Mouse (Mus musculus) adrenal gland, adult 18-20 months (tissue): Measurements from ENCODE around the gene Dapk1. TPM values are rescaled to one million over a fixed set of nuclear protein-coding genes. Genes with fewer than 3 reads are reported as not detected.

ENCODE experiments used
- DNase-seq, 2 experiments: peaks; one replicate each; pipeline ENCODE4 v3.0.0; 2021 to 2022; ENCODE audit warnings: low spot score in 2 of 2
- total RNA-seq, 2 experiments: library from RNA; stranded (reverse); gene quantifications; 1 replicate in 1 of 2; 2 replicates in 1 of 2; pipeline ENCODE4 v1.2.3; 2021

The Dapk1 gene
- total RNA-seq, 2 experiments from 2014 or later, result 16.3 to 22.5 TPM

DNA sequence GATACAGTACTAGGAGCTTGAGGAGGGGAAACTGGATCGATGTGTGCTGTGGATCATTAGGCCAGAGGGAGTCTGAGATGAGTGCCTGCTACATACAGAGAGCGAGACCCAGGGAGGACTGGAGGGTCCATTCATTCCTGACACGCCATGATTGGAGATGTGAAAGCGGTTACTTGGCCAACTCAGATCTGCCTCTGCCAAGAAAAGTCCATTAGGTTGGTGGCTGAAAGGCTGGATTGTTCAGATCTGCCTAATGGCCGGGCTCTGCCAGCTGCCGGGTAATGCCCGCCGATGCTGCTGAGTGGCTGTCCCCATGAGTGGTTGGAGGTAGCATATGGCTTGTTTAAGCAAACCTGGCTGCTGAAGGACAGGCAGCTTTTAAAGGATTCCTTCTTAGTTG lies 12.4 kb downstream of the Dapk1 start:
- DNase-seq, result no peak

DNA sequence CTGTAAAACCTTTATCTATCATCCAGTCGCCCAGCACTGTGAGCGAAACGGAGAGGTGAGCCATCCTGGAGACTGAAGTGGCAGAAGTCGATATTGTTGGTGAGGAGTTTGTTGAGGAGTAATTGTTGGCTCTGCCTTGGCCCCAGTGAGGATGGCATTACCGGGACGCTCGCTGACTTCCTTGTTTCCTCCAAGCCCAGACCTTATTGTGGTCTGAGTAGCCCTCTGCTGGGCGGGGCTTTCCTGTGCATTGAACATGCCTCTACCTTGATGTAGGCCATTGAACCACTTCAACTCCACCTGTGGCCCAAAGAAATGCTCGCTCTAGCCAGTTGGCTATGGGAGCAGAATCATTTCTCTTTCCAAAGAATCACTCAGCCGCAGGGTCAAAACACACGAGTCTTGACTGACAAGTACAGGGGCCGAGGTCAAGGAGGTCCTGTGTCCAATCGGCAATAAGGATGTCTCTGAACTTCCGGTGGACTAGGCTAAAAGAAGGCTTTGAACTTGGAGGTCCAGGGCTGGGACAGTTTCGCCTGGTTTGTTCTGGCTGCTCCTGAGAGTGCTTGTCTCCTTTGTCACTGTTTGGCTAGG lies 13.4 kb downstream of the Dapk1 start:
- no peak for DNase-seq

DNA sequence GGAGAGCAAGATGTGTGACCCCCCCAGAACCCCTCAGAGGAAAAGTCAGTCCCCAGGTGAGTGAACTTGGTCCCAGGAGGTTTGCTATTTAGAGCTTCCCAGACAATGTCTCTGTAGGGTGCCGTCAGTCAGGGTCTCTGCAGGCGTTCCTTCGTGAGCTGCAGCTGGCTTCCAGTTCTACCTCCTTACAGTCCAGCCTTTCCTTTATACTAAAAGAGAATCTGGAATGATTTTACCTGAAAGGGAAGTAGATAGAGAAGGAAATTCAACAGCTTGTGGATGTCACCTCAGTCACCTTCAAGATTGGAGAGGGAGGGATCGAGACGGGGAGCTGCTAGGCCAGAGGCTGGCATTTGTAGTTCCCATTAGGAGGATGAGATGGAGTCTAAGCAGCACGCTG lies 14.3 kb downstream of the Dapk1 start:
- DNase-seq, result no peak

GRCm38 (mm10) chr13:60618287-60618686 lies 16.5 kb downstream of the Dapk1 start:
- DNase-seq, result no peak

GRCm38 (mm10) chr13:60619723-60620122 lies 18.0 kb downstream of the Dapk1 start:
- no peak for DNase-seq

DNA sequence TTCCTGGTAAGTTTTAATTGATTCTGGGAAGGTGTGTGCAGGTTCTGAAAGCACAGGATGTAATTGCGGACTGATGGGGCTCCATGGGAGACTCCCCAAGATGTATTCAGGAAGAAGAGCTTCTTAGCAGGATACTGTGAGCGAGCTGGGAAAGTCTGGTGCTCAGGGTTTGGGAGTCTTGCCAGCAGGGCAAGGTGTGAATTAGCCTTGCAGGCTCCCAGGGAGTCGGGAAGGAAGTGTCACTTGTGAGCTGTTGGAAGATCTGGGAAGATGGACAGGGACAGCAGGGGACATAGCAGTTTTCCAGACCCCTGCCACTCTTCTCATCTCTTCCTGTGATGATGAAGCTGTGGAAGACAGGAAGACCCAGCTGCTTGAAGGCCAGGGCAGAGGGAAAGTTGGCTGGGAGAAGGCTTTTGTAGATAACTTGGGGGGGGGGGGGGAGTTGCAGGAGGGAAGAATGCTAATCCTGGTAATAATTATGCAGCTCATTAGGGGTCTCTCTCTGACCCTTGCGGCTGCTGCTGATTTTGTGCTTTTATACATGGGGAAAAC lies 19.7 kb downstream of the Dapk1 start:
- no peak for DNase-seq

DNA sequence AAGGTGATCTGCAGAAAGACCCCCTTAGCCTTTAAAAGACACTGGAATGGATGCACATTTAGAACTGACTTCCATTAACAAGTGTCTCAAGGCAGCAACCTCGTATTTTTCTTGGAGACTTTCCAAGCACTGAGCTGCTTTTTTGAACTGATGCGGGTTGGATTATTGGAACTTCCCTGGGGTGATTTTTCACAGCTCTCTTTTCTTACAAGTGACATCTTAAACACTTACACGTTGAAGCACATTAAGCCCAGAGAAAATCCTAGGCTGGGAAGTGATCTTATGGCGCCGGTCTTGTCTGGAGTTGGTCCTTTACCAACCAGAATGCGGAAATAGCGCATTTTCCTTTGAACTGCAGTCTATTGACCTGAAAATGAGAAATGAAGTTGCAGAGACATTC lies 23.8 kb downstream of the Dapk1 start:
- no peak for DNase-seq

DNA sequence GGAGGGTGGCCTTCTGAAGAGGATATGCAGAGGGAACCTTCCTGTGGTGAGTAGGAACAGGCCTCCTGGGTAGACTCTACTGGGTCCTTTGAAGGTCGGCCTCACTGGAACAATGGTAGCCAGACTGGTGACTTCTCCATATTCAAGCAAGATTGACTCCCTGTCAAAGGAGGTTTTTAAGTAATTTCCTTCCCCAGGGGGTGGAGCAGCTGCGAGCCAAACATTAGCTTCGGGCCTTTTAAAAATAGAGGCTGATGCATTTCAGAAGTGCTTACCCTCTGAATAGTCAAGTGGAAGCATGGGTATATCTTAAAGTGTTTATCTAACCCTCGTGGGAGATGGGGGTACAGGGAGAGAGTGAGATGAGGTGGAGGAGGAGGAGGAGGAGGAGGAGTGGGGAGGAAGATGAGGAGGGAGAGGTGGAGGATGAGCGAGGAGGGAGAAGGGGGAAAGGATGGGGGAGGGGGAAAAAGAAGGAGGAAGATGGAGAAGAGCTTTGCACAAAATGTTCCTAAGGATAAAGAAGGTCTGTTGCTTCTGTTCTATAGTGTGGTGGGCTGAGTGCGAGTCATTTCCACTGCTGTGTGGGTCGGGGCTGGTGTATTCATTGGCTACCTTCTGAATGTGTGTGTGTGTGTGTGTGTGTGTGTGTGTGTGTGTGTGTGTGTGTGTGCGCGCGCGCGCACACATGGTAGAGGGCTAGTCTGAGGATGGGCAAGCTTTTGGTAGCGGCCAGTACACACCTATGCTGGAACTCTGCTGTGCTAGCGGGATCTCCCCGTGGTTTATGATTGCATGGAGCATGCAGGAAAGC lies 26.3 kb downstream of the Dapk1 start:
- no peak for DNase-seq

GRCm38 (mm10) chr13:60628657-60628950 lies 26.9 kb downstream of the Dapk1 start:
- DNase-seq, result no peak

- no peak for DNase-seq
Measured at GRCm38 (mm10) chr13:60629419-60629818, 27.7 kb downstream of the Dapk1 start.

DNA sequence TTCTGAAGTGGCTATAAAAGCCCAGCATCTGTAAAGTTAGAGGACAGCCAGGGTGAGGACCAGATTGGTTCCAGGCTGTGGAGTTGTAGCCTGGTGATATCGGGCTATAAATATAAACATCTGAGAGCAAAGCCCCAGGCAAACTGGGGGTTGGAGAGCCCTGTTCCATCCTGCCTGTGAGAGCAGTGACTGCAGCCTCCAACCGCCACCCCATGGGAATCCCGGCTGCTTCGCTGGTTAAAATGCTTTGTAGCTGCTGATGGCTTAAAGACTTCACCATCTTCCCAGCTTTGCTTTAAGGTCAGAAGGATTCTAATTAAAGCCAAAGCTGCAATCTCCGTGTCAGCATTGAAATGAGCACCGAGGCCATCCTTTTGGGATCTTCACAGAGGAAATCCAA lies 32.2 kb downstream of the Dapk1 start:
- DNase-seq, result no peak

GRCm38 (mm10) chr13:60635636-60636035 lies 33.9 kb downstream of the Dapk1 start:
- no peak for DNase-seq

- DNase-seq, result no peak
Measured at GRCm38 (mm10) chr13:60639482-60640055, 37.8 kb downstream of the Dapk1 start.

DNA sequence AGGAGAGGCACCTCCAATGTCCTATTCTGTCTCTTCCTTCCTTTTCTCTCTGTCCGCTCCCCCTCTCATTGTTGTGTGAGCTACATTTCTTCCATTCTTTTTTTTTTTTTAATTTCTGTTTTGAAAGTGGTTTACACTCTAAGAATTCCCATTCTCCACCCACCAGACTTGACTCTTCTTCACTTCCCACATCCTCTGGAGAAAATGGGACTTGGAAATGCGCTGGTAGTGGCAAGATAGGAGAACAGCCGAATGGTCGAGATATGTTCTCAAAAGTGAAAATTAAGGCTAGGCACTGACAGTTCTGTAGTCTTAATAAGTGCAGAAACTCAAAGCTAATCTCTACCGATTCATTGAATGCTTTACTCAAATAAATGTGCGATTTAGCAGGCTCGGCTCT lies 38.7 kb downstream of the Dapk1 start:
- DNase-seq, result no peak

GRCm38 (mm10) chr13:60644457-60644889 lies 42.7 kb downstream of the Dapk1 start:
- no peak for DNase-seq

DNA sequence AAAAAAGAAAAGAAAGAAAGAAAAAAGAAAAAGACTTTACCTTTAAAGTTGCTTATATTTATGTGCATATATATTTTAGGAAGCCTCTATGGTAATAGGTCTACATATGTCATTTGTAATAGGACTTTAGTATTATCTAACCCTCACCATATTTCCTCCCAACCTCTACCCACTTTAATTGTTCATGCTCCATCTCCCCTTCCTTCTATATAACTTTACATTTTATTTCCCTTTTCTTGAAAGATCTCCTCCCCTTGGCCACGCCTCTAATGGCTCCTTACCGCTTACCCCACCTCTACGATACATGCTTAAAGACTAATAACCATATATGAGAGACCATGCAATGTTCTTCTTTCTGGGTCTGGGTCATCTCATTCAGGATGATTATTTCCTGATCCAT lies 45.0 kb downstream of the Dapk1 start:
- no peak for DNase-seq

GRCm38 (mm10) chr13:60648350-60648749 lies 46.6 kb downstream of the Dapk1 start:
- no peak for DNase-seq

GRCm38 (mm10) chr13:60650000-60650399 lies 48.3 kb downstream of the Dapk1 start:
- no peak for DNase-seq

DNA sequence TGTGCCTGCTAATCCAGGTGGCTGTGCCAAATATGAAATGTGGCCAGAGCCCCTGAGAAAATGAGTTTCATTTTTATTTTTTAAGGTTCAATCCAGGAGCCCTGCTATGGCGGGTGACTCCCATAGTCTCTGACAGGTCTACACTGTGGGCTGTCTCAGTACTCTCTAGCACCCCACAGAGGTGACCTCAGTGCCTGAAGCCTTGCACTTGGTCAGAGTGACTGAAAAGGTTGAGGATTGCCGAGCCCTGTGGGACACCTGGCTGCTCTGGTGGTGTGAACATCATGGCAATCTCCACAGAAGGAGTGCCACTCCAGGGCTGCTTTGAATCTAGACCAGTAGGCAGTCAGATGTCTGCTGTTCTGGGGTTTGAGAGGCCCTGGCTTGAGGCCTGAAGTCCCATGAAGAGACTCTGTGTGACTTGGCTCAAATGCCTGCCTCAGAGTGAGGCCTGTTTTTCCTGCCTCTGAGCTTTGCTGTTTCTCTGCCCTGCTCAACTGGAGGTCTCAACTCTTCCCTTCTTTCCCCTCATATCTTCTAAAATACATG lies 52.3 kb downstream of the Dapk1 start:
- DNase-seq, result no peak

- no peak for DNase-seq
Measured at GRCm38 (mm10) chr13:60655246-60655645, 53.5 kb downstream of the Dapk1 start.

- DNase-seq, result no peak
Measured at GRCm38 (mm10) chr13:60659600-60659999, 57.9 kb downstream of the Dapk1 start.

GRCm38 (mm10) chr13:60660056-60660455 lies 58.3 kb downstream of the Dapk1 start:
- DNase-seq, result no peak
